Mouse (Mus musculus): ENCODE results near the gene Nab2. TPM values are rescaled to one million over a fixed set of nuclear protein-coding genes. Genes with fewer than 3 reads are reported as not detected.

Nab2 gene
- 13.1 and 17.4 TPM in 2 replicates for polyA plus RNA-seq (2016; fragmentation: Nextera tagmentation; extraction: Ambion mirVana)

DNA sequence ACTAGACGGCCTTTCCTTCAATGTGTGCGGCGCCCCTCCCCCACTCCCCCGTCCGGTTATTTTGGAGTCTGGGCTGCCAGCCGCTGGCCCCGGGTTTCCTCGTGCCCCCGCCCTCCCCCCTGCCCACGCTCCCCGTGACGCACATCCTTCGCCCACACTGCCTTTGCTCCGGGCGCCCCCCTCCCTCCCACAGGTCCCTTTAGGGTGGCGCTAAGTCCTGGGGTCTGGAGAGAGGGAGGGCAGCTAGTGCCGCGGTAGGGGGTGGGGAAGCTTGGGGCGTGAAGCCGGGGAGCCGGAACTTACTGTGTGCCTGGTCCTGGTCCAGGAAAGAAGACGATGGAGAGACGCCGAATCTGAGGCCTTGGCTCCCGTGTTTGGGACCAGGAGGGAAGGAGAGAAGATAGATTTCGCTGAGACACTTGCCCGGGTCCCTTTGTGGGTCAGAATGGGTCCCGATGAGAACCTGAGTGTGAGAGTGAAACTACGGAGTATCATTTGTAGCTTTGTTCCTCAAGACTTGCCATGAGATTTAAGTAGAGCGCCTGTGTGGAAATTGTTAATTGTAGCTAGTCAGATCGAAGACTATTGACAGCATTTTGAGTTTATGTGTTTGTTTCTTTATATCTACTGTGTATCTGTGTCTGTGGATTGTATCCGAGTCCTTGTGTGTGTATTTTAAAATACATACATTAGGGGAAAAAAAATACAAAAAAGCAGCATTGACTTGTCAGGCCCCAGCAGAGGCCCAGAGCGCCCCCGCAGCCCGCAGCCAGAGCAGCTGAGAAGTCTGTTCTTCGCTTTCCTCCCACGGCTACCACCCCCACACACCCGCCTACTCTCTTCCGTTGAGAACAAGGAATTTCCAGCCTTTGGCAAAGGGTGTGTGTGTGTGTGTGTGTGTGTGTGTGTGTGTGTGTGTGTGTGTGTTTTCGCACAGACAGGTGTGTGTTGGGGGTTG lies at the start of gene Nab2:
Nab2 (minus strand) TSS at position 476 of the 958 bp plus-strand sequence.
- peak within 1 kb of the TSS; percentile 84 for H3K4me3 ChIP-seq
- H3K9me3 ChIP-seq (replicated peaks): no peaks in the 10 kb centered on the region
- H3K4me1 ChIP-seq: peaks cover 69% of the 10 kb centered on the region
- H3K27me3 ChIP-seq (ENCODE audit: low read depth, poor library complexity, severe bottlenecking): peaks cover 24% of the 10 kb centered on the region
- H3K27ac ChIP-seq: peak within 1 kb of the TSS; percentile 97
- DNase-seq (ENCODE audit: low spot score): peak; percentile 87
- WGBS: 2% methylated on average over 40 of the region's 40 CpGs
- peaks cover 17% of the 10 kb centered on the region for H3K36me3 ChIP-seq

DNA sequence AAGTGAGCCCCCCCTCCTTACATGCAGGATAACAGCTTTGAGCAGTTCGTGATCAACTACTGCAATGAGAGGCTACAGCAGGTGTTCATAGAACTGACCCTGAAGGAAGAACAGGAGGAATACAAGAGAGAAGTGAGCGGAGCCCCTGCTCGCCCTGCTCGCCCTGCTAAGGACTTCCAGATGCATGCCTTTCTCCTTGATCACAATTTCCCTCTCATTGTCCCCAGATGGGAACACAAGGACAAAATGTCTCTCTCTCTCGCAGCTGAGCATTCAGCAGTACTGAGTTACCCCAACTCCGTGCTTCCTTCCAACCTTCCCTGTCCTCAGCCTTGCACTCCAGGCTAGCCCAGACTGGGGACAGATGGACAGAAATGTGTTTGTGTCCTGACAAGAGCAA lies 44.4 kb upstream of the Nab2 start:
- Histone ChIP-seq H3K27ac (no peak overlapping the region), H3K4me3 (no peak overlapping the region), H3K36me3 (no peaks in the 10 kb centered on the region), H3K4me1 (peaks cover 14% of the 10 kb centered on the region), H3K9me3 (replicated peaks) (no peaks in the 10 kb centered on the region), H3K27me3 (ENCODE audit: low read depth, poor library complexity, severe bottlenecking) (no peaks in the 10 kb centered on the region)
- no peak for DNase-seq (ENCODE audit: low spot score)
- WGBS: 68% methylated on average over 6 of the region's 6 CpGs

DNA sequence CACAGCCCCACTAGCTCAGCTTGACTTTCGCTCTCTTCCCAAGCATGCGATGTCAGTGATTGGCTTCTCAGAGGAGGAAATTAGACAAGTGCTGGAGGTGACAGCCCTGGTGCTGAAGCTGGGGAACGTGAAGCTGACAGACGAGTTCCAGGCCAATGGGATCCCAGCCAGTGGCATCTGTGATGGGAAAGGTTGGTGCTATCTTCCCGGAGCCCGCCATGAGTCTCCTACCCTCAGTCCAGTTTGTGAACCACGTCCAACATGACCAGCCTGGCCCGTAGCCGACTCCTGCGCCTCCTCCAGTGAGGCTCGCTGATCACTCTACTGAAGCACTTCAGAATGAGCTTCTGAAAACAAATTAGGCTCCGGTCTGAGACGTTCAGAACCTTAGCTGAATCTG lies 42.0 kb upstream of the Nab2 start:
- DNase-seq (ENCODE audit: low spot score): no peak
- no peaks in the 10 kb centered on the region for H3K36me3 ChIP-seq
- peaks cover 11% of the 10 kb centered on the region for H3K4me1 ChIP-seq
- WGBS: 81% methylated on average over 13 of the region's 13 CpGs
- no peak overlapping the region for H3K4me3 ChIP-seq
- H3K9me3 ChIP-seq (replicated peaks): no peaks in the 10 kb centered on the region
- H3K27me3 ChIP-seq (ENCODE audit: low read depth, poor library complexity, severe bottlenecking): no peaks in the 10 kb centered on the region
- H3K27ac ChIP-seq: no peak overlapping the region

DNA sequence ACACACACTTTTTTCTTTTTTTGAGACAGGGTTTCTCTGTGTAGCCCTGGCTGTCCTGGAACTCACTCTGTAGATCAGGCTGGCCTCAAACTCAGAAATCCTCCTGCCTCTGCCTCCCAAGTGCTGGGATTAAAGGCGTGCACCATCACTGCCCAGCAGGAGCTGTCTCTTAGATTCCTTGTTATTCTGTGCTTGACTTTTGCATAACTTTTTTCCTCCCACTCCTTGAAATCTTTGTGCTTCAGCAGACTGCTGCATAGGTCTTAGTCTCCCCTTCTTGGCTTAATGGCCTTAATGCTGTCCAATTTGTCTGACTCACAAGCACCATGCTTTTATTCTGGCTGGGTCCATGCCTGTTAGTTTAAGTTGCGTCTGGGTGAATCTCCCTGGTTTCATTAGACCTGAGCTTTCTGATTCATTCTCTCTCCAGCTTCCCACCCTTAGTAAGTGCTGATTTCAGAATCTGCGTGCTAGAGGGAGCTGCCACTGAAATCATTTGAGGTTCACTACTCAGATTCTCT lies 40.5 kb upstream of the Nab2 start:
- no peaks in the 10 kb centered on the region for H3K36me3 ChIP-seq
- no peaks in the 10 kb centered on the region for H3K9me3 ChIP-seq (replicated peaks)
- 82% methylated on average over 3 of the region's 3 CpGs for WGBS
- no peak for DNase-seq (ENCODE audit: low spot score)
- no peak overlapping the region for H3K4me3 ChIP-seq
- no peaks in the 10 kb centered on the region for H3K27me3 ChIP-seq (ENCODE audit: low read depth, poor library complexity, severe bottlenecking)
- H3K4me1 ChIP-seq: peaks cover 11% of the 10 kb centered on the region
- H3K27ac ChIP-seq: no peak overlapping the region

DNA sequence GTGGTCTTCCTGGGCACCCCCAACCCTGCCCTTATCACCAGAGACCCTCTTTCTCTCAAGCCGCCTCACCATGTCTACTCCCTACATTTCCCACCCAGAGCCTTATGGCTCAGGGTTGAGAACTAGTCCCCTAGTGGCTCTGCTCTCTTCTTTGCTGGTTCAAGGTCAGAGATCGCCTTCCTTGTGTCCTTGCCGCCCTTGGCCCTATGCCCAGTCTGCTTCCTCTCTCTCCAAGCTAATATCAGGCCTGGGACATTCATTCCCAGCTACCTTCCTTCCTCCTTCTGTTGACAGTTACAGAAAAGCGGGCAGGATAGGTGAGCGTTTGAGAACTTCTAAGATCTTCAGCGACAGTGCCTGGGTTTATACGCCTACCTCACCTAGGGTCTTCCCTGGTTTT lies 39.4 kb upstream of the Nab2 start:
- DNase-seq (ENCODE audit: low spot score): no peak
- Histone ChIP-seq H3K27me3 (ENCODE audit: low read depth, poor library complexity, severe bottlenecking) (no peaks in the 10 kb centered on the region), H3K4me3 (no peak overlapping the region), H3K27ac (no peak overlapping the region), H3K36me3 (no peaks in the 10 kb centered on the region), H3K9me3 (replicated peaks) (no peaks in the 10 kb centered on the region), H3K4me1 (peaks cover 5% of the 10 kb centered on the region)
- WGBS: 88% methylated on average over 7 of the region's 7 CpGs

DNA sequence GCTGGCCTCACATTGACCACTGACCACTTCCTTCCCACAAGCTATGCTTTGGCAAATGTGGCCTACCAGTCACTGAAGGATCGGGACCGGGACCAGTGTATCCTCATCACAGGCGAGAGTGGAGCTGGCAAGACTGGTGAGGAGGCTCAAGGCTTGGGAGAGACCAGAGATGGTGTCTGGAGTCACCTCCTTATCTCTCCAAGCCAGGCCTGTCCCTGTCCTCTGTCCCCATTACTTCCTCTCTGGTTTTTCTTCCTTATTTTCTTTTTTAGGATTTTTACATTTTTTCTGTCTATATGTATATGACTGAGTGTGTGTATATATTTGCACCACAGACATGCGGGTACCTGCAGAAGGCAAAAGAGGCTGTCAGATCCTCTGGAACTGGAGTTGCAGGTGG lies 37.4 kb upstream of the Nab2 start:
- WGBS: 87% methylated on average over 4 of the region's 4 CpGs
- Histone ChIP-seq H3K36me3 (no peaks in the 10 kb centered on the region), H3K27ac (no peak overlapping the region), H3K27me3 (ENCODE audit: low read depth, poor library complexity, severe bottlenecking) (no peaks in the 10 kb centered on the region), H3K9me3 (replicated peaks) (no peaks in the 10 kb centered on the region), H3K4me3 (no peak overlapping the region), H3K4me1 (no peaks in the 10 kb centered on the region)
- DNase-seq (ENCODE audit: low spot score): no peak

DNA sequence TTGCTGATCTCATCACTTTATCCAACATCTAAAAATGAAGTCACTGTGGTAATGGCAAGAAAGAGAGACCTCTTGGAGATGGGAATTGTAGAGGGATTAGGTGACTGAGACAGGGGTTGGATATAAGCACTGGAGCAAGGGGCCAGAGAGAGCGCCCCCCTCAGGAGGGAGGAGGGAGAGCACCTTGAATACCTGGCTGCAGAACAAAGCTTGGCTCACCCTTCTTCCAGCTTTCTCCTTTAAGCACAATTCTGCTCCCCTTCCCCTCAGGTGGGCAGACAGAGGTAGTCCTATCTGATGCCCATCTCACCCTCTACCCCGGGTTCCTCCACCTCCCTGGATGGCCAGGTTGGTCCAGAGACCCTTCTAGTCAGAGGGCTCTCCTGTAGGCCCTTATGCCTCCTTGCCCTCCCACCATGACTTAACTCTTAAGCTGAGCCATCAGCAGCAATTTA lies 36.4 kb upstream of the Nab2 start, which contains the start of gene Myo1a:
Myo1a (plus strand) TSS at position 405 of the 455 bp plus-strand sequence.
- DNase-seq (ENCODE audit: low spot score): no peak
- Histone ChIP-seq H3K9me3 (replicated peaks) (no peaks in the 10 kb centered on the region), H3K4me1 (no peaks in the 10 kb centered on the region), H3K27me3 (ENCODE audit: low read depth, poor library complexity, severe bottlenecking) (no peaks in the 10 kb centered on the region), H3K27ac (no peak within 1 kb of the TSS), H3K36me3 (peaks cover 5% of the 10 kb centered on the region; the same call in 1 of the 2 replicates), H3K4me3 (no peak within 1 kb of the TSS)
- WGBS: 70% methylated on average over 2 of the region's 2 CpGs

DNA sequence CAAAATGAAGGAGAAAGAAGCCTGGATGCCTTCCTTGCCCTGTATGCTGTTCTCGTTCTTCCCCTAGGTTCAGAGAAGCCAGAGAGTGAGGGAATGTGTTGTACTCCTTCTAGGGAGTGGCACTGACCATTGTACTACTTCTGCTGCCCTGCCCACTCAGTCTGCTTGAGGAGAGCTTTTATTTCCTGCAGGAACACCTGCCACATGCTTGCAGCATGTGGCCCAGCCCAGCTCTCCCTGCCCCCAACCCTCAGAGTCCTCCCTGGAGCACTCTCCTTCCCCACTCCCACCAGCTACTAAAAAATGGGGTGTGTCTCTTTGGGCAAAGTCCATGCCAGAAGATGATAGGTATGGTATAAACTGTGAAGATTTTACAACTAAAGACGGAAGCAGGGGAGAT lies 35.9 kb upstream of the Nab2 start:
- H3K27ac ChIP-seq: no peak overlapping the region
- DNase-seq (ENCODE audit: low spot score): no peak
- H3K4me3 ChIP-seq: no peak overlapping the region
- peaks cover 10% of the 10 kb centered on the region for H3K36me3 ChIP-seq
- no peaks in the 10 kb centered on the region for H3K4me1 ChIP-seq
- H3K9me3 ChIP-seq (replicated peaks): no peaks in the 10 kb centered on the region
- 83% methylated on average over 2 of the region's 2 CpGs for WGBS
- H3K27me3 ChIP-seq (ENCODE audit: low read depth, poor library complexity, severe bottlenecking): no peaks in the 10 kb centered on the region

DNA sequence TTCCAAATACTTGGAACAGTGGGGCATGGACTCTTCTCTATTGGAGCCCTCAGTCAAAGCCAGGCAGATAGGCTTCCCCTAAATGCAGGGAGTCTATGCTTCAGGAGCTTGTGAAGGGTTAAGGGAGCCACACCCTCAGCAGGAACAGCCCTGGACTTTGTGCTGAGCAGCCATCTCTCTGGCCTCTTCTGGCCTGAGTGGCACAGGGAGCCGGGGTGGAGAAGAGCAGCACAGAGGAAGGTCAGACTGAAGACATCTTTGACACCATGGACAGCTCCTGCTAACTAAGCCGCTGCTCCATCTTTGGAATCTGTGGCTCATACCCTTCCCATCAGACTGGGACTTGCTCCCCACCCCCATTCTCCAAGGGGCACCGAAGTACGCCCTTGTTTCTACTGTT lies 34.9 kb upstream of the Nab2 start:
- Histone ChIP-seq H3K4me3 (no peak overlapping the region), H3K9me3 (replicated peaks) (no peaks in the 10 kb centered on the region), H3K4me1 (no peaks in the 10 kb centered on the region), H3K27me3 (ENCODE audit: low read depth, poor library complexity, severe bottlenecking) (no peaks in the 10 kb centered on the region), H3K27ac (no peak overlapping the region), H3K36me3 (peaks cover 20% of the 10 kb centered on the region)
- DNase-seq (ENCODE audit: low spot score): no peak
- WGBS: 36% methylated on average over 4 of the region's 4 CpGs

DNA sequence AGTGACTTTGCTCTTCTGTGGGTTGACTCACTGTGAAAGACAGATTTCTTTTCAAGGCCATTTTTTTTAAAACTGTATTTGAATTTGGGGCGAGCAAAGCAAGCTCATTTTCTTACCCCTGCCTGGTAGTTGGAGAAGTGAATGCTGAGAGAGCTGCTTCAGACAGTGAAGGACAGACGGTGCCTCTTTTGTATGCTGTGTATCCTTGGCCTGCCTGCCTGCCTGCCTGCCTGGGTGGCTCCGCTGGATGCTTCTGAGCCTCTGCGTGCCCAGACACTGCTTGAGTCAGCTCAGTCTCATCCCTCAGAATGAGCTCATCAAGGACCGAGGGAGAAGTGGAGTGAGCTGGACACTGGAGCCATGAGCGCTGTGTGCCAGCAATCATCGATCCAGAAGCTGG lies 30.6 kb upstream of the Nab2 start:
- no peak overlapping the region for H3K4me3 ChIP-seq
- peaks cover 59% of the 10 kb centered on the region for H3K36me3 ChIP-seq
- H3K27me3 ChIP-seq (ENCODE audit: low read depth, poor library complexity, severe bottlenecking): no peaks in the 10 kb centered on the region
- DNase-seq (ENCODE audit: low spot score): no peak
- WGBS: 93% methylated on average over 7 of the region's 7 CpGs
- no peak overlapping the region for H3K27ac ChIP-seq
- no peaks in the 10 kb centered on the region for H3K4me1 ChIP-seq
- no peaks in the 10 kb centered on the region for H3K9me3 ChIP-seq (replicated peaks)

DNA sequence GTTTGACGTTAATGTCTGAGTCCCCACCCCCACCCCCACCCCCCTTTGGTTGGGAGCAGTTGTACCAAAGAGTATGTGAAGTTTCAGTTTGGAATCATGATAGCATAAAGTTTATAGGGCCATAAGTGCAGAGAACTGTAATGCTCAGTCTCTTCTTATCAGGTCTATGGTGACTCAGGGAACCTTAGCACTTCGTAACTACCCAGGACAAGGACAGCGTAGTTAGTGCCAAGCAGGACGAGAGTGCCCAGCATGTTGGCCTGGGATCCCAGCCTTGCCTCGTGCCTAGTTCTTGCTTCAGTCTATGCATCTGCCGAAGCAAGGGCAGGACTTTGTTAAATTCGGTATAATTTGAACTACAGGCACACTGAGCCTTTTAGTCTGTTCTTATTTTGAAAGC lies 27.4 kb upstream of the Nab2 start:
- DNase-seq (ENCODE audit: low spot score): no peak
- Histone ChIP-seq H3K27ac (no peak overlapping the region), H3K36me3 (peaks cover 85% of the 10 kb centered on the region), H3K9me3 (replicated peaks) (no peaks in the 10 kb centered on the region), H3K4me3 (no peak overlapping the region), H3K4me1 (no peaks in the 10 kb centered on the region), H3K27me3 (ENCODE audit: low read depth, poor library complexity, severe bottlenecking) (no peaks in the 10 kb centered on the region)
- WGBS: 93% methylated on average over 7 of the region's 7 CpGs

DNA sequence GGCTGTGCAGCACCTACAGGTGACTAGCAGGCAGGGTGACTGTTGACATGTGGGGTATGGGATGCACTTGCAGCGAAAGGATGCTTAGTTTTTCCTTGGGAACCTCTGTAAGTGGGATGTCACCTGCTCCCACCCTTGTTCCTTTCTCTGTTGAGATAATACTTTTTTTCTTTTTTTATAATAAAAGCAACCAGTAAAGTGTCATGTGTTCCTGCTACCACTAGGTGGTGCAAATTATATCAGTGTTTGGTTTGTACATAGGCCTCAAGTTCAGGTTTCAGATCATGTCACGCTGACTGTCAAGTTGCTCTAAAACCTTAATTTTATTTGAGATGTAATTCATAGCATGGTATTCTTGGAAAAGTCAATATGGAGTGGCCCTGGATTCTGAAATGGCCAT lies 26.3 kb upstream of the Nab2 start:
- H3K27ac ChIP-seq: no peak overlapping the region
- no peak for DNase-seq (ENCODE audit: low spot score)
- WGBS: 59% methylated on average over 2 of the region's 2 CpGs
- H3K4me1 ChIP-seq: no peaks in the 10 kb centered on the region
- H3K9me3 ChIP-seq (replicated peaks): no peaks in the 10 kb centered on the region
- H3K4me3 ChIP-seq: no peak overlapping the region
- peaks cover 90% of the 10 kb centered on the region for H3K36me3 ChIP-seq
- no peaks in the 10 kb centered on the region for H3K27me3 ChIP-seq (ENCODE audit: low read depth, poor library complexity, severe bottlenecking)

DNA sequence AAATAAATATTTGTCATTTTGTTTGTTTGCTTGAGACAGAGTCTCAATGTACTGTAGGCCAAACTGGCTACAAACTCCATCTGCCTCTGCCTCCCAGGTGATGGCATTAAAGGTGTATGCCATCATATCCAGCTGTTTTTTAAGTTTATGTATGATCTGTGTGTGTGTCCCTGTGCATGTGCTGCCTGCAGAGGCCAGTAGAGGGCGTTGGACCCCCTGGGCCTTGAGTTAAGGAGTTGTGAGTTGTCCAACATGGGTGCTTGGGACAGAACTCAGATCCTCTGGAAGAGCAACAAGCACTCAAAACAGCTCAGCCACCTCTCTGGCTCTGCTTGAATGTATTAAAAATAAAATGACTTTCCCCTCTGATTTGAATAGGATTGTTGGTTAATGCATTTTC lies 22.7 kb upstream of the Nab2 start:
- no peaks in the 10 kb centered on the region for H3K27me3 ChIP-seq (ENCODE audit: low read depth, poor library complexity, severe bottlenecking)
- H3K36me3 ChIP-seq: peaks cover 69% of the 10 kb centered on the region
- DNase-seq (ENCODE audit: low spot score): no peak
- no peaks in the 10 kb centered on the region for H3K4me1 ChIP-seq
- H3K4me3 ChIP-seq: no peak overlapping the region
- no peaks in the 10 kb centered on the region for H3K9me3 ChIP-seq (replicated peaks)
- no peak overlapping the region for H3K27ac ChIP-seq
- 38% methylated on average over 1 of the region's 1 CpGs for WGBS

Measured in limb, embryonic 10.5 days (tissue).